Mouse (Mus musculus) brown adipose tissue, adult 24 weeks (tissue): ENCODE measurements around the gene Tmem175. TPM values are rescaled to one million over a fixed set of nuclear protein-coding genes. Genes with fewer than 3 reads are reported as not detected.
A peak's percentile ranks its signal among the peaks of the same experiment; 100 is the strongest.

ENCODE experiments used
- H3K27ac ChIP-seq: fragments of 200-500 bp; replicated peaks from 2 replicates; pipeline ENCODE4 v1.5.1; 2012; ENCODE audit warnings: low read depth, mild to moderate bottlenecking, low read length
- H3K4me1 ChIP-seq: fragments of 200-500 bp; 2 replicates; pipeline ENCODE4 v1.6.1; 2012; ENCODE audit warnings: low read length, mixed read lengths; ENCODE audit not compliant: control insufficient read depth, insufficient read depth, insufficient read length
- H3K4me3 ChIP-seq: fragments of 200-500 bp; 2 replicates; pipeline ENCODE4 v1.5.1; 2012; ENCODE audit warnings: low read depth, mild to moderate bottlenecking, low read length, moderate library complexity; ENCODE audit not compliant: insufficient read depth
- polyA plus RNA-seq: library from polyadenylated mRNA; stranded (reverse); fragments of >200 nt; gene quantifications from 2 replicates; pipeline ENCODE4 v1.2.4, GENCODE M21; 2012; ENCODE audit not compliant: missing spikeins, insufficient read depth, insufficient read length

The Tmem175 gene
- polyA plus RNA-seq, 1 experiment = 12.0 TPM

- Histone ChIP-seq H3K4me3 (no peak overlapping the region), H3K4me1 (no peaks in the 10 kb centered on the region), H3K27ac (no peak overlapping the region)
Observed at GRCm38 (mm10) chr5:108647311-108647710, 17.7 kb downstream of the Tmem175 start.

- Histone ChIP-seq H3K27ac (no peak overlapping the region), H3K4me1 (no peaks in the 10 kb centered on the region), H3K4me3 (no peak overlapping the region)
Observed at GRCm38 (mm10) chr5:108647820-108648465, 18.4 kb downstream of the Tmem175 start.

DNA sequence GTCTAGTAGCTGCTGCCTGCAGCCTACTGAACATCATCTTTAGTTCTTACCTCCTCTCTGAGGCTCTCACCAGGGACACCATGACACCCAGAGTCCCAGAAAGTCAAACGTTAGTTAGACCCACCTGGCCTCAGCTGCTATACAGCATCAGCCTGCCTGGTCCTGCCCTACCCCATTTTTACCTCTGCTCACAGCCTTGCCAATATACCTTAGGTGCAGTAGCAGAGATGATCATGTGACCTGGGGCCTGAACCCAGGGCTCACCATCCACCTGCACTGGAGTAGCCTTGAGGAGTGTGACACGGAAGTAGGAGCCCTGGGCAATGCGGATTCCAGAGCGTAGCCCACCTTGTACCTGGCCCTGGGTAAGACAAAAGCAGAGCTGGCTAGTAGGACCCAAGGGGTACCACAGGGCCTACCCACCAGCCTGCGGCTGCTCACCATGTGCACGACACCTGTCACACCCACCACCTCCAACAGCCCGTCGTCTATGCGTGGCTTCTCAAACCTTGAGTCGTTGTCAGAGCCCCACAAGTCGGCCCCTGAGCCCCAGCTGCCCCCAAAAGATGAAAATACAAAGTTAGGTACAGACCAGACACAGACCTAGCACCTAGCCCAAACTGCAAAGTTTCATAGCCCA, 19.5 kb downstream of the Tmem175 start:
- Histone ChIP-seq H3K27ac (no peak overlapping the region), H3K4me1 (no peaks in the 10 kb centered on the region), H3K4me3 (no peak overlapping the region)

GRCm38 (mm10) chr5:108650341-108650740, 20.8 kb downstream of the Tmem175 start:
- Histone ChIP-seq H3K4me1 (no peaks in the 10 kb centered on the region), H3K4me3 (no peak overlapping the region), H3K27ac (no peak overlapping the region)

DNA sequence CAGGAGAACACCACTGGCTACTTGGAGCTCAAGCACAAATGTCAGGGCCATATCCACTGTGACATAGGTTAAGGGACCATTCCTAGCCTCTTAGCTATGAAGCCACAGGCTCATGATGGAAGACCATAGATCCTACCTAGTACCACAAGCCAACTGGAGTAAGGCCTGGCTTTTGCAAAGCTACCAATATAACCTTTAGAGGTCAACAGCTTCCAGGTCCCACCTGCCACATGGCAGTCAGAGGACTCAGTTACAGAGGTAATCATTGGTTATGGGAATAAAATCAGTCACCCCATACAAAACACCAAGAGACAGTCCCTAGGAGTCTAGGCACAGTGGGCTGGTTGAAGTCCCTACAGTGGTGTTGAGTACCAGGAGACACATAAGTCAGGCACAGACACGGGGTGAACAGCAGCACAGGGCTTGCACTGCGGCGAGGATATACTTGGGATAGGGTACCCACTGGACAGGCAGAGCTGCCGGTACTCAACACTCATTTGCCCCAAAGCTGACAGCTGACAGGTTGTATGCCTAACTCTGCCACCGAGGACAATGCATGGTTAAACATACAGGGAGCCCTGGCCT, 21.7 kb downstream of the Tmem175 start:
- Histone ChIP-seq H3K4me1 (no peaks in the 10 kb centered on the region), H3K27ac (no peak overlapping the region), H3K4me3 (no peak overlapping the region)

DNA sequence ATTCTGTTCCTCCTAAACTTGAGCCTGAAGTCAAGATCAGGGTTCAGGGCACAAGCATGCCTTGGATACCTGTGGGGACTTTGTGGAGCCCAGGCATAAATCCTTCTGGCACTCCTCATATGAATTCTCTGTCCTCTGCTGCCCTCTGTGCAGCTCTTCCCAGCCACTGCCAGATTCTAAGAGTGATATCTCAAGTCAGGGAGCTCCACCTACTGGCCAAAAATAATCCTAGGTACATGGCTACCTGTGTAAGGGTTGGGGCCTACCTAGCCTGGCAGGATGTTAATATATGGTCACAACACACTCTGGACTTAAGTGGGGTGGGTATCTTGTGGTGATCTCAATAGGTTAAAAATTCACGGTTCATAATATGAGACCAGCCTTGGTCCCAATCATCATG, 22.3 kb downstream of the Tmem175 start:
- no peaks in the 10 kb centered on the region for H3K4me1 ChIP-seq
- no peak overlapping the region for H3K4me3 ChIP-seq
- no peak overlapping the region for H3K27ac ChIP-seq

GRCm38 (mm10) chr5:108653341-108653740, 23.8 kb downstream of the Tmem175 start:
- Histone ChIP-seq H3K4me3 (no peak overlapping the region), H3K27ac (no peak overlapping the region), H3K4me1 (no peaks in the 10 kb centered on the region)

DNA sequence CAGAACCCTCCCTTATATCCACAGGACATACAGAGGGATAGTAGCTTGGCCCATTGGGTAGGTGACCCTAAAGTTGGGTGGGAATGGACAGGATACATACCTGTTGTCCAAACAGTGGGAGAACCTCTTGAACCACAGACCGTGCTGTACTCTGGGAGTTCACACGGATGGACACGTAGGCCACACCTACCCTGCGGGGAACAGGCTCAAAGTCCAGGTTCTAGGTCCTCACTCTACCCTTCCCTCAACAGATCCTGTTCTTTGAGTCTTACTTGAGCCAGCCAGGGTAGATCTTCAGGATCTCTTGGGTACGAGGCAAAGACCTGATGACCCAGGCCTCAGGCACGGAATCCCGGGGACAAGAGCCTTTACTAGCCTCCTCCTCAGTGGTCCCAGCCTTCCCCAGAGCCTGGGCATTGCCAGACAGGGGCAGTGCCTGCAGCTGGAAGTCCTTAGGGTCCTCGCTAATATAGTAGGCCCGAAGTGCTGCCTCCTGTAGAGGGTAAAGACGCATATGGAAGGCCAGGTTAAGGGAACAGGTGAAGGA, 24.9 kb downstream of the Tmem175 start:
- H3K4me1 ChIP-seq = 0 out of 2 replicates have a peak, but pooled peaks cover under 1% of the 10 kb centered on the region
- H3K4me3 ChIP-seq = no peak overlapping the region
- no peak overlapping the region for H3K27ac ChIP-seq

GRCm38 (mm10) chr5:108655381-108655780, 25.8 kb downstream of the Tmem175 start:
- Histone ChIP-seq H3K4me3 (no peak overlapping the region), H3K4me1 (peaks cover 5% of the 10 kb centered on the region), H3K27ac (no peak overlapping the region)

DNA sequence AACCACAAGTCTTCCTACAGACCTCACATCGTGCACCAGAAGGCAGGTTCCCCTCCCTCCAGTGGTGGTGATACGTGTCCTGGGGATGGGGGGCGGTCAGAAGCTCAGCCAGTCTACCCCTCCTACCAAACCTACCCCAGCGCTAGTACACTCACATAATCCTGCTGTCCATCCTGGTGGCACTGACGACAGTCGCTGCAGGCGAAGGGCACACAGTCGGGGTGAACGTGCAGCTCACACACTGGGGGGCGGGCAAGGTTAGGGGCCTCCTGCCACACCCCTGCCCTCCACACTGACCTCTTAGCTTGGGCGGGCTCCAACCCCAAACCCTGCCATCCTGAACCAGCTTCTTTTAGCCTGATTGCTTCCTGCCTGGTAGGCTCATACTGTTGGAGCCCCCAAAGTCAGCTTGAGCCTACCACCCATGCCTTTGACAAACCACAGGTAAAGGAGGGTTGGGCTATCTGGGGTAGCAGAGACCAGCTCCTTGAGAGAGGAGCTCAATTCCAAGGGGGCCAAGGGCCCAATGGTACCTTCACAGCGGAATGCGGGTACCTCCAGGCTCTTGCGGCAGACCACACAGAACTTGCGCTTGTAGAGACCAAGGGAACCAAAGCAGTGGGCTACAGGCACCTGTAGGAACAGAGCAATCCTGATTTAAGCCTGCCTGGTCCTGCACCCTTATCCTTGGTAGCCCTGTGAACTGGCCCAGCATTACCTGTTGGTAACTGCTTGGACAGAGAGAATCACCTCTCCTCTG, 26.5 kb downstream of the Tmem175 start:
- Histone ChIP-seq H3K4me1 (peaks cover 5% of the 10 kb centered on the region), H3K27ac (no peak overlapping the region), H3K4me3 (no peak overlapping the region)

GRCm38 (mm10) chr5:108657406-108657805, 27.8 kb downstream of the Tmem175 start:
- Histone ChIP-seq H3K27ac (no peak overlapping the region), H3K4me3 (no peak overlapping the region), H3K4me1 (peaks cover 5% of the 10 kb centered on the region)

DNA sequence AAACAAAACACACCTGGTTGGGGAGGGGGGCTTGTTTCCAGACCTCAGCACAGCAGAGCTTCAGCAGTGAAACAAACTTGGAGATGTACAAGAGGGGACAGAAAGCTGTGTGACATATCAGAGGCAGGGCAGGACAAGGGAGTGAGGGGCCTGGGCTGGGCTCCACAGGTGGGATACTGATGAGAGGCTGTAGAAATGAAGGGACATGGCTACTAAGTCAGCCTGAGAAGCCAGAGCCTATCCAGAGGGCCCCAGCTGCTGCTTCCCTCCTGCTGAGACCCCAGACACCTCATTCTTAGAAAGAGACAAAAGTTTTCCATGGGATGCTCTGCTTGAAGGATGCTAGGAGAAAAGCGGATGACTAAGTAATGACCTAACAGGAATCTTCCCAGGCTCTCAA, 29.0 kb downstream of the Tmem175 start:
- H3K4me1 ChIP-seq = peaks cover 5% of the 10 kb centered on the region
- no peak overlapping the region for H3K4me3 ChIP-seq
- no peak overlapping the region for H3K27ac ChIP-seq

GRCm38 (mm10) chr5:108659698-108660631, 30.4 kb downstream of the Tmem175 start, which contains the start of gene Idua:
Gene Idua (plus strand): TSS chr5:108660331.
- Histone ChIP-seq H3K27ac (0 out of 2 replicates have a peak within 1 kb of the TSS, but pooled peaks have one; percentile 6), H3K4me3 (peak within 1 kb of the TSS; percentile 93), H3K4me1 (peaks cover 5% of the 10 kb centered on the region)

- Histone ChIP-seq H3K4me1 (peaks cover 5% of the 10 kb centered on the region), H3K27ac (0 out of 2 replicates have a peak overlapping the region, but pooled peaks have one; percentile 6)
Observed at GRCm38 (mm10) chr5:108660632-108661268, 31.2 kb downstream of the Tmem175 start.

More at GRCm38 (mm10) chr5:108660632-108661268, 31.2 kb downstream of the Tmem175 start:
- H3K4me3 ChIP-seq = peak overlapping the region; percentile 93
